Mouse (Mus musculus) liver, embryonic 14.5 days (tissue): ENCODE measurements around the gene Hmbs. TPM values are rescaled to one million over a fixed set of nuclear protein-coding genes. Genes with fewer than 3 reads are reported as not detected.
"Not testable (repeated sequence)": the region's sequence is repeated elsewhere in the genome, so short reads cannot be mapped to it uniquely, and the experiment has no call there.

Experiments
- ATAC-seq: fragments of 200-750 bp; cut with Nextera tagmentation; 2 replicates; pipeline ENCODE4 v1.8.0; 2017; ENCODE audit warnings: moderate number of reproducible peaks, mild to moderate bottlenecking, moderate library complexity; ENCODE audit not compliant: insufficient read depth
- DNase-seq, 3 experiments: peaks; one replicate each; pipeline ENCODE4 v3.0.0-alpha.2; 2012 to 2013; ENCODE audit warnings: low read depth in 3 of 3, low spot score in 3 of 3
- H3K27ac ChIP-seq: fragments of 300-500 bp; sonication (generic); 2 replicates; pipeline ENCODE4 v1.5.1; 2014; ENCODE audit warnings: moderate library complexity, mild to moderate bottlenecking, control low read depth, inconsistent platforms
- H3K27me3 ChIP-seq: fragments of 300-500 bp; sonication (generic); 2 replicates; pipeline ENCODE4 v1.6.1; 2014; ENCODE audit warnings: mild to moderate bottlenecking, low read length, moderate library complexity; ENCODE audit not compliant: control insufficient read depth, insufficient read depth
- H3K36me3 ChIP-seq: fragments of 300-500 bp; sonication (generic); replicated peaks from 2 replicates; pipeline ENCODE4 v1.6.1; 2014; ENCODE audit warnings: low read depth; ENCODE audit not compliant: control insufficient read depth, insufficient read depth
- H3K4me1 ChIP-seq, 2 experiments: fragments of 200-500 bp in 1 of 2; fragments of 300-500 bp in 1 of 2; sonication (generic) in 1 of 2; replicated peaks; 2 replicates each; pipeline ENCODE4 v1.6.1; 2012 to 2014; ENCODE audit warnings: antibody characterized with exemption in 1 of 2, inconsistent platforms in 1 of 2, low read length in 1 of 2; ENCODE audit not compliant: control insufficient read depth in 2 of 2, insufficient read depth in 2 of 2
- H3K4me2 ChIP-seq: fragments of 300-500 bp; sonication (generic); 2 replicates; pipeline ENCODE4 v1.6.1; 2014; ENCODE audit warnings: low read depth, mild to moderate bottlenecking, control low read depth, moderate library complexity
- H3K4me3 ChIP-seq, 2 experiments: fragments of 200-500 bp in 1 of 2; fragments of 300-500 bp in 1 of 2; sonication (generic) in 1 of 2; 2 replicates each; pipeline ENCODE4 v1.5.1; 2012 to 2014; ENCODE audit warnings: low read depth in 2 of 2, low read length in 2 of 2, mild to moderate bottlenecking in 2 of 2, control low read depth in 1 of 2, inconsistent platforms in 1 of 2, moderate library complexity in 1 of 2; ENCODE audit not compliant: insufficient read depth in 1 of 2
- H3K9ac ChIP-seq: fragments of 300-500 bp; sonication (generic); replicated peaks from 2 replicates; pipeline ENCODE4 v1.6.1; 2014; ENCODE audit warnings: mild to moderate bottlenecking, control low read depth, moderate library complexity
- H3K9me3 ChIP-seq: fragments of 300-500 bp; sonication (generic); 2 replicates; pipeline ENCODE4 v1.6.1; 2016; ENCODE audit warnings: low read length, mixed read lengths; ENCODE audit not compliant: control insufficient read depth
- CTCF ChIP-seq: IDR thresholded peaks from 2 replicates; pipeline ENCODE4 v1.5.1; 2016; ENCODE audit warnings: antibody characterized with exemption, low read depth, control low read depth
- EP300 ChIP-seq: IDR thresholded peaks from 2 replicates; pipeline ENCODE4 v1.6.1; 2016; ENCODE audit warnings: antibody characterized with exemption, low read depth
- WGBS: fragments of 180-500 bp; shearing (Covaris S2); extraction: QIAGEN DNeasy Blood & Tissue Kit; methylation state at CpG from one replicate; pipeline ENCODE4 v1.1.7; 2014; ENCODE audit not compliant: insufficient replicate concordance; 5-methylcytosine and 5-hydroxymethylcytosine counted together
- polyA plus RNA-seq, 2 experiments: library from polyadenylated mRNA; depleted of rRNA in 1 of 2; stranded (reverse) in 1 of 2; unstranded in 1 of 2; fragments of >200 nt; fragmentation: Nextera tagmentation in 1 of 2; extraction: Ambion mirVana in 1 of 2; gene quantifications; 2 replicates each; pipeline versions ENCODE4 v1.2.1 to v1.2.3; 2012 to 2014

The Hmbs gene
- polyA plus RNA-seq, 2 experiments: 876 to 1,376 TPM

- Histone ChIP-seq H3K9me3 (no peaks in the 10 kb centered on the region), H3K4me3 (no peak overlapping the region), H3K27me3 (no peaks in the 10 kb centered on the region), H3K27ac (no peak overlapping the region), H3K9ac (no peak overlapping the region), H3K4me2 (no peak overlapping the region), H3K36me3 (peaks cover 10% of the 10 kb centered on the region), H3K4me1 (peaks cover 11 to 14% of the 10 kb centered on the region in 2 experiments)
- no peak for DNase-seq
- 53% methylated on average over 2 of the region's 2 CpGs for WGBS
- TF ChIP-seq CTCF: no peak
- no peak for TF ChIP-seq EP300
- ATAC-seq: no peak
Observed at GRCm38 (mm10) chr9:44307248-44307647, 36.8 kb downstream of the Hmbs start.

- peaks cover 17% of the 10 kb centered on the region for H3K36me3 ChIP-seq
- peak overlapping the region; percentile 81; the same call in 1 of the 2 replicates for H3K4me2 ChIP-seq
- no peaks in the 10 kb centered on the region for H3K9me3 ChIP-seq
- DNase-seq (no peak), ATAC-seq (no peak)
- peaks cover 11 to 13% of the 10 kb centered on the region in 2 experiments for H3K4me1 ChIP-seq
- no peaks in the 10 kb centered on the region for H3K27me3 ChIP-seq
- WGBS: 81% methylated on average over 6 of the region's 6 CpGs
- no peak overlapping the region for H3K4me3 ChIP-seq
- H3K27ac ChIP-seq: peak overlapping the region; percentile 17
- no peak for TF ChIP-seq CTCF
- TF ChIP-seq EP300: no peak
- no peak overlapping the region for H3K9ac ChIP-seq
Observed at GRCm38 (mm10) chr9:44306532-44306931, 37.5 kb downstream of the Hmbs start.

GRCm38 (mm10) chr9:44305466-44306079 lies 38.5 kb downstream of the Hmbs start, which contains the start of gene Hinfp:
TSS of gene Hinfp (minus strand) at chr9:44305671.
- Histone ChIP-seq H3K4me3 (peak within 1 kb of the TSS; percentile 71 to 86), H3K4me1 (peaks cover 11% of the 10 kb centered on the region in 2 experiments), H3K4me2 (peak within 1 kb of the TSS; percentile 81), H3K9me3 (no peaks in the 10 kb centered on the region), H3K9ac (peak within 1 kb of the TSS; percentile 88), H3K27ac (peak within 1 kb of the TSS; percentile 80), H3K27me3 (no peaks in the 10 kb centered on the region), H3K36me3 (peaks cover 26% of the 10 kb centered on the region)
- ATAC-seq (peak; percentile 99), DNase-seq (peak; percentile 99)
- under 1% methylated on average over 54 of the region's 54 CpGs for WGBS
- peak; percentile 58 for TF ChIP-seq EP300
- 0 out of 2 replicates have a peak, but pooled peaks have one; percentile 28 for TF ChIP-seq CTCF

GRCm38 (mm10) chr9:44300001-44300400 lies 44.0 kb downstream of the Hmbs start:
- not testable (repeated sequence) for H3K9ac ChIP-seq, H3K27ac ChIP-seq, ATAC-seq, H3K4me2 ChIP-seq, H3K4me1 ChIP-seq, DNase-seq, H3K27me3 ChIP-seq, H3K9me3 ChIP-seq, H3K4me3 ChIP-seq
- 87% methylated on average over 3 of the region's 3 CpGs for WGBS
- H3K36me3 ChIP-seq: peaks cover 72% of the 10 kb centered on the region

- Histone ChIP-seq H3K4me1 (peaks cover 12 to 14% of the 10 kb centered on the region in 2 experiments), H3K27ac (no peak overlapping the region), H3K9ac (no peak overlapping the region), H3K4me2 (no peak overlapping the region), H3K9me3 (no peaks in the 10 kb centered on the region), H3K27me3 (no peaks in the 10 kb centered on the region), H3K4me3 (no peak overlapping the region), H3K36me3 (peaks cover 57% of the 10 kb centered on the region)
- ATAC-seq: no peak
- 61% methylated on average over 3 of the region's 3 CpGs for WGBS
- peak in 2 of 3 experiments; percentile 35 to 50 for DNase-seq
- no peak for TF ChIP-seq EP300
- TF ChIP-seq CTCF: peak; percentile 88
Observed at GRCm38 (mm10) chr9:44292490-44292889, 51.5 kb downstream of the Hmbs start.
